Mouse (Mus musculus) liver, embryonic 16.5 days (tissue): ENCODE measurements around the gene Col4a3bp. TPM values are rescaled to one million over a fixed set of nuclear protein-coding genes. Genes with fewer than 3 reads are reported as not detected.
"Not testable (repeated sequence)": the region's sequence is repeated elsewhere in the genome, so short reads cannot be mapped to it uniquely, and the experiment has no call there.

ENCODE experiments used
- ATAC-seq: fragments of 200-750 bp; cut with Nextera tagmentation; 2 replicates; pipeline ENCODE4 v1.8.0; 2017; ENCODE audit warnings: low read depth, mild to moderate bottlenecking, moderate number of reproducible peaks, moderate library complexity
- H3K27ac ChIP-seq: fragments of 300-500 bp; sonication (generic); 2 replicates; pipeline ENCODE4 v1.5.1; 2014; ENCODE audit warnings: mild to moderate bottlenecking, low read length
- H3K27me3 ChIP-seq: fragments of 300-500 bp; sonication (generic); 2 replicates; pipeline ENCODE4 v1.6.1; 2014; ENCODE audit warnings: low read depth, low read length, mixed read lengths; ENCODE audit not compliant: control insufficient read depth, insufficient read depth
- H3K36me3 ChIP-seq: fragments of 300-500 bp; sonication (generic); 2 replicates; pipeline ENCODE4 v1.6.1; 2014; ENCODE audit warnings: mild to moderate bottlenecking; ENCODE audit not compliant: control insufficient read depth, insufficient read depth
- H3K4me1 ChIP-seq: fragments of 300-500 bp; sonication (generic); 2 replicates; pipeline ENCODE4 v1.6.1; 2014; ENCODE audit warnings: low read depth, low read length, mixed read lengths; ENCODE audit not compliant: control insufficient read depth
- H3K4me2 ChIP-seq: fragments of 300-500 bp; sonication (generic); 2 replicates; pipeline ENCODE4 v1.6.1; 2014; ENCODE audit warnings: low read depth, low read length, mixed read lengths
- H3K4me3 ChIP-seq: fragments of 300-500 bp; sonication (generic); 2 replicates; pipeline ENCODE4 v1.5.1; 2014; ENCODE audit warnings: low read depth, mild to moderate bottlenecking, low read length
- H3K9ac ChIP-seq: fragments of 300-500 bp; sonication (generic); 2 replicates; pipeline ENCODE4 v1.6.1; 2014; ENCODE audit warnings: low read depth, low read length
- H3K9me3 ChIP-seq: fragments of 300-500 bp; sonication (generic); replicated peaks from 2 replicates; pipeline ENCODE4 v1.6.1; 2016; ENCODE audit warnings: low read length; ENCODE audit not compliant: control insufficient read depth
- WGBS: fragments of 180-500 bp; shearing (Covaris S2); extraction: QIAGEN DNeasy Blood & Tissue Kit; methylation state at CpG from one replicate; pipeline ENCODE4 v1.1.7; 2014; ENCODE audit not compliant: insufficient replicate concordance; 5-methylcytosine and 5-hydroxymethylcytosine counted together
- polyA plus RNA-seq: library from polyadenylated mRNA; unstranded; fragments of >200 nt; fragmentation: Nextera tagmentation; extraction: Ambion mirVana; gene quantifications from 2 replicates; pipeline ENCODE4 v1.2.1, GENCODE M21; 2015

The Col4a3bp gene
- polyA plus RNA-seq, 1 experiment from 2014 or later: 5.5 TPM

- WGBS: 52% methylated on average over 2 of the region's 2 CpGs
Observed at GRCm38 (mm10) chr13:96644168-96644567, 101.8 kb downstream of the Col4a3bp start.

GRCm38 (mm10) chr13:96645822-96646221 lies 103.4 kb downstream of the Col4a3bp start:
- Histone ChIP-seq H3K9me3 (no peaks in the 10 kb centered on the region), H3K9ac (no peak overlapping the region), H3K4me3 (no peak overlapping the region), H3K27me3 (no peaks in the 10 kb centered on the region), H3K36me3 (peaks cover 14% of the 10 kb centered on the region), H3K4me2 (no peak overlapping the region), H3K4me1 (no peaks in the 10 kb centered on the region), H3K27ac (no peak overlapping the region)
- ATAC-seq: no peak
- WGBS: 55% methylated on average over 5 of the region's 5 CpGs

More at GRCm38 (mm10) chr13:96644168-96644567, 101.8 kb downstream of the Col4a3bp start:
- H3K27me3 ChIP-seq: no peaks in the 10 kb centered on the region
- H3K4me1 ChIP-seq: no peaks in the 10 kb centered on the region
- no peak for ATAC-seq
- no peak overlapping the region for H3K4me3 ChIP-seq
- peaks cover 1% of the 10 kb centered on the region for H3K36me3 ChIP-seq
- H3K9me3 ChIP-seq: no peaks in the 10 kb centered on the region
- H3K4me2 ChIP-seq: no peak overlapping the region
- no peak overlapping the region for H3K9ac ChIP-seq
- no peak overlapping the region for H3K27ac ChIP-seq

- ATAC-seq: no peak
- Histone ChIP-seq H3K4me3 (no peak overlapping the region), H3K27me3 (no peaks in the 10 kb centered on the region)
Observed at GRCm38 (mm10) chr13:96653041-96653440, 110.6 kb downstream of the Col4a3bp start.

GRCm38 (mm10) chr13:96656673-96657072 lies 114.3 kb downstream of the Col4a3bp start:
- peaks cover 74% of the 10 kb centered on the region for H3K36me3 ChIP-seq

More at GRCm38 (mm10) chr13:96653041-96653440, 110.6 kb downstream of the Col4a3bp start:
- H3K9me3 ChIP-seq: no peaks in the 10 kb centered on the region
- 61% methylated on average over 9 of the region's 9 CpGs for WGBS
- no peaks in the 10 kb centered on the region; the same call in 1 of the 2 replicates for H3K4me1 ChIP-seq
- H3K27ac ChIP-seq: no peak overlapping the region
- H3K36me3 ChIP-seq: peaks cover 71% of the 10 kb centered on the region
- no peak overlapping the region for H3K4me2 ChIP-seq
- no peak overlapping the region for H3K9ac ChIP-seq

GRCm38 (mm10) chr13:96658936-96659335 lies 116.5 kb downstream of the Col4a3bp start:
- Histone ChIP-seq H3K36me3 (peaks cover 78% of the 10 kb centered on the region), H3K27ac (no peak overlapping the region), H3K27me3 (no peaks in the 10 kb centered on the region), H3K9me3 (no peaks in the 10 kb centered on the region), H3K9ac (no peak overlapping the region), H3K4me1 (no peaks in the 10 kb centered on the region; the same call in 1 of the 2 replicates), H3K4me3 (no peak overlapping the region), H3K4me2 (no peak overlapping the region)
- 79% methylated on average over 7 of the region's 7 CpGs for WGBS
- ATAC-seq: 0 out of 2 replicates have a peak, but pooled peaks have one; percentile 35

More at GRCm38 (mm10) chr13:96656673-96657072, 114.3 kb downstream of the Col4a3bp start:
- ATAC-seq: no peak
- no peaks in the 10 kb centered on the region for H3K9me3 ChIP-seq
- H3K9ac ChIP-seq: no peak overlapping the region
- H3K27me3 ChIP-seq: no peaks in the 10 kb centered on the region
- H3K27ac ChIP-seq: no peak overlapping the region
- H3K4me2 ChIP-seq: no peak overlapping the region
- WGBS: 68% methylated on average over 1 of the region's 1 CpGs
- H3K4me3 ChIP-seq: no peak overlapping the region
- no peaks in the 10 kb centered on the region; the same call in 1 of the 2 replicates for H3K4me1 ChIP-seq

GRCm38 (mm10) chr13:96660095-96660860 lies 117.9 kb downstream of the Col4a3bp start:
- no peaks in the 10 kb centered on the region for H3K9me3 ChIP-seq
- H3K27me3 ChIP-seq: no peaks in the 10 kb centered on the region
- H3K9ac ChIP-seq: no peak overlapping the region
- no peak overlapping the region for H3K4me3 ChIP-seq
- WGBS: 74% methylated on average over 10 of the region's 10 CpGs
- H3K4me2 ChIP-seq: no peak overlapping the region
- ATAC-seq: no peak
- peaks cover 3% of the 10 kb centered on the region; the same call in 1 of the 2 replicates for H3K4me1 ChIP-seq
- H3K27ac ChIP-seq: no peak overlapping the region
- peaks cover 77% of the 10 kb centered on the region for H3K36me3 ChIP-seq

GRCm38 (mm10) chr13:96663120-96663519 lies 120.7 kb downstream of the Col4a3bp start:
- not testable (repeated sequence) for H3K4me2 ChIP-seq, ATAC-seq, H3K9me3 ChIP-seq, H3K4me1 ChIP-seq, H3K4me3 ChIP-seq, H3K27me3 ChIP-seq, H3K9ac ChIP-seq, H3K27ac ChIP-seq
- H3K36me3 ChIP-seq: peaks cover 65% of the 10 kb centered on the region
- WGBS: 77% methylated on average over 4 of the region's 4 CpGs

GRCm38 (mm10) chr13:96664419-96664974 lies 122.1 kb downstream of the Col4a3bp start:
- no peaks in the 10 kb centered on the region for H3K9me3 ChIP-seq
- H3K36me3 ChIP-seq: peaks cover 53% of the 10 kb centered on the region
- 65% methylated on average over 7 of the region's 7 CpGs for WGBS
- ATAC-seq: peak; percentile 38; the same call in 1 of the 2 replicates
- peaks cover 11% of the 10 kb centered on the region for H3K4me1 ChIP-seq
- no peak overlapping the region for H3K9ac ChIP-seq
- H3K27me3 ChIP-seq: no peaks in the 10 kb centered on the region
- H3K4me2 ChIP-seq: no peak overlapping the region; the same call in 1 of the 2 replicates
- H3K27ac ChIP-seq: peak overlapping the region; percentile 51
- H3K4me3 ChIP-seq: no peak overlapping the region

GRCm38 (mm10) chr13:96670019-96670405 lies 127.6 kb downstream of the Col4a3bp start:
- Histone ChIP-seq H3K27me3 (no peaks in the 10 kb centered on the region), H3K4me2 (peak overlapping the region; percentile 80), H3K9ac (peak overlapping the region; percentile 99), H3K9me3 (no peaks in the 10 kb centered on the region), H3K4me1 (peaks cover 25% of the 10 kb centered on the region), H3K4me3 (peak overlapping the region; percentile 99), H3K27ac (peak overlapping the region; percentile 95), H3K36me3 (peaks cover 11% of the 10 kb centered on the region)
- 1% methylated on average over 13 of the region's 13 CpGs for WGBS
- no peak for ATAC-seq
